9 mouse cellular contexts compared by ENCODE assay signal in the genomic region with DNA sequence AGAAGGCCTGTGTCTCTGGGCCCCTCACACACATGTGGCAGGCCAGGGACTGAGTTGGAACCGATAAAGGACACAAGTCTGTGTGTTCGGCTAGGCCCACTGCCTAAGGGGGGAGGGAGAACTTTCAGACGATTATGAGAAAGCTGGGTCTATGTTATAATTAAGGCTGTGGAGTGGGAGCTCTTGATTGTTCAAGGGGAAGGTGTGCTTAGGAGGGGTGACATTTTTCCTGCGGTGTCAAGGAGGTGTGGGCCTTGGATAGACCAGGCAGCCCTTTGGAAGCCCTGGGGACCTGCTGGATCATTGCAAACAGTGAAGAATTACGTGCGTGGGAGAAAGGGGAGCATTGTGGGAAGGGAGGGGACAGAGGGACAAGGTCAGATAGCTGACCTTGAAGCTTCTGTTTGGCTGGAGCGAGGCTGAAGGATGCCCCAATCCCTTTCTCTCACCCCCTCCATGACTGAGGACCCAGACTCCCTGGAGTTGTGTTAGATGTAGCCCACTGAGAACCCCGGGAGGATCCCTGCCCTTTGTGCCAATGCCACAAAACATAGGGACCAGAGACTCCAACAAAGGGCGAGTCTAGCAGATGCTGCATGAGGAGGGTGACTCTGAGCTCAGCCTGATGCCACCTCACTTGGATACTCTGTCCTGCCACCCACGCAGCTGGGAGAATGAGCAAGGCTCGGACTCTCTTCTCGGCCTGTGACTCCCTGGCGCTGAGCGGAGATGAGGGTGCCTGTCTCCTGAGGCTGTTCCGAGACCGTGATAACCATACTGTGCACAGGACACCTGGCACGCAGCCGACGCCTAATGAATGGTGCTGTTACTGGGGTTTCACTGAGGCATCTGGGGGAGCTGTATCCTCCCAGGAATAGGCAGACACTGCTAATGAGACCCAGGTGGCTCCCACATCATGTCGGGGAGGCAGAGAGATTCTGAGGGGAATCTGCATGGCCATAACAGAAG. TPM values are rescaled to one million over a fixed set of nuclear protein-coding genes. Genes with fewer than 3 reads are reported as not detected.
DNase-seq lines count a peak whose midpoint lies in the region; ATAC-seq lines count a peak whose summit lies in the region.
"Had no signal": no experiment of that assay in that cellular context is flagged by ENCODE, and none has a peak within 500 bp of the region (broad histone marks: within the 10 kb centered on the region; RNA-seq: fewer than 3 reads in every experiment).

No protein-coding gene starts in this region.

- no peak overlapping the region for H3K4me3 ChIP-seq in forebrain, embryonic 10.5 days
- H3K4me3 ChIP-seq in forebrain, embryonic 11.5 days (ENCODE audit: low read depth, low read length), result no peak overlapping the region
- no peak overlapping the region for H3K4me3 ChIP-seq in forebrain, embryonic 16.5 days (replicated peaks; ENCODE audit: low read length)

- ATAC-seq in forebrain, embryonic 11.5 days (replicated peaks; ENCODE audit: low FRiP score), result no peak
- ATAC-seq in forebrain, embryonic 16.5 days, result peak; percentile 24
- no peak for ATAC-seq in erythroid progenitor cell, adult 5-6 weeks (replicated peaks; ENCODE audit: low FRiP score, poor library complexity, severe bottlenecking)

- H3K9me3 ChIP-seq in forebrain, embryonic 10.5 days, result no peaks in the 10 kb centered on the region
- no peaks in the 10 kb centered on the region for H3K9me3 ChIP-seq in forebrain, embryonic 11.5 days (ENCODE audit: control insufficient read depth, low read length)
- H3K9me3 ChIP-seq in forebrain, embryonic 16.5 days (ENCODE audit: control insufficient read depth, low read length), result no peaks in the 10 kb centered on the region

- H3K9ac ChIP-seq in forebrain, embryonic 11.5 days (ENCODE audit: low read length), result no peak overlapping the region
- no peak overlapping the region; the same call in 1 of the 2 replicates for H3K9ac ChIP-seq in forebrain, embryonic 16.5 days (replicated peaks; ENCODE audit: low read depth, low read length)

- H3K27ac ChIP-seq in forebrain, embryonic 10.5 days, result peak overlapping the region; percentile 72
- H3K27ac ChIP-seq in forebrain, embryonic 11.5 days (ENCODE audit: low read depth, low read length), result no peak overlapping the region
- H3K27ac ChIP-seq in forebrain, embryonic 16.5 days (ENCODE audit: low read length), result peak overlapping the region; percentile 51

- no peak overlapping the region for H3K4me2 ChIP-seq in forebrain, embryonic 11.5 days (ENCODE audit: low read depth, low read length, severe bottlenecking)
- no peak overlapping the region for H3K4me2 ChIP-seq in forebrain, embryonic 16.5 days (ENCODE audit: low read length)

- no peak for DNase-seq in forebrain, embryonic 10.5 days (ENCODE audit: extremely low spot score, low spot score)
- no peak for DNase-seq in forebrain, embryonic 11.5 days (ENCODE audit: low spot score)
- peak; percentile 28 for DNase-seq in adrenal gland, adult 8-10 months
- peak; percentile 61 to 62 for DNase-seq in layer of hippocampus, postnatal 10 days (ENCODE audit: low spot score in 2 of 2)
- DNase-seq in right cerebral cortex, adult 2 months (ENCODE audit: low spot score in 2 of 2), result peak; percentile 62 to 63
- DNase-seq in T-cell, adult 2 months (ENCODE audit: low spot score), result no peak

- 76% methylated on average over 20 of the region's 20 CpGs for WGBS in forebrain, embryonic 10.5 days
- 75% methylated on average over 20 of the region's 20 CpGs for WGBS in forebrain, embryonic 11.5 days
- WGBS in forebrain, embryonic 16.5 days, result 51% methylated on average over 20 of the region's 20 CpGs

- H3K36me3 ChIP-seq in forebrain, embryonic 10.5 days (replicated peaks), result no peaks in the 10 kb centered on the region
- no peaks in the 10 kb centered on the region for H3K36me3 ChIP-seq in forebrain, embryonic 11.5 days (ENCODE audit: control insufficient read depth, insufficient read depth, low read length)
- H3K36me3 ChIP-seq in forebrain, embryonic 16.5 days (ENCODE audit: control insufficient read depth, insufficient read depth), result no peaks in the 10 kb centered on the region

- peaks cover 68% of the 10 kb centered on the region for H3K4me1 ChIP-seq in forebrain, embryonic 10.5 days
- no peaks in the 10 kb centered on the region for H3K4me1 ChIP-seq in forebrain, embryonic 11.5 days (replicated peaks; ENCODE audit: control insufficient read depth, insufficient read depth, low read length)
- peaks cover 22% of the 10 kb centered on the region for H3K4me1 ChIP-seq in forebrain, embryonic 16.5 days (replicated peaks; ENCODE audit: control insufficient read depth, insufficient read depth, low read length)

- peaks cover 34% of the 10 kb centered on the region for H3K27me3 ChIP-seq in forebrain, embryonic 10.5 days (ENCODE audit: poor library complexity, severe bottlenecking)
- no peaks in the 10 kb centered on the region for H3K27me3 ChIP-seq in forebrain, embryonic 11.5 days (ENCODE audit: control insufficient read depth, insufficient read depth, low read length)
- H3K27me3 ChIP-seq in forebrain, embryonic 16.5 days (replicated peaks; ENCODE audit: control insufficient read depth, insufficient read depth, low read length), result no peaks in the 10 kb centered on the region

RNA-seq across cellular contexts. Expression of a gene that starts 26.4 kb away (rescaled TPM):
- polyA plus RNA-seq in forebrain, embryonic 10.5 days (2016; fragmentation: Nextera tagmentation; extraction: Ambion mirVana), result 0.32 and 0.44 TPM in 2 replicates
- 0.21 and 0.95 TPM in 2 replicates for polyA plus RNA-seq in forebrain, embryonic 11.5 days (2014; fragmentation: Nextera tagmentation; extraction: Ambion mirVana)
- 10 to 100 TPM; 33.7 to 54.7 (median 43.2) TPM for total RNA-seq in adrenal gland, adult 8-10 months (2022)
- polyA plus RNA-seq in forebrain, embryonic 16.5 days (2015; fragmentation: Nextera tagmentation; extraction: Ambion mirVana), result 20.8 and 29.8 TPM in 2 replicates
- 100 to 1,000 TPM in 1 of 2 experiments, 10 to 100 TPM in 1; 98.1 to 101 TPM for total RNA-seq in layer of hippocampus, postnatal 10 days (2021)
- not detected in 2 replicates for total RNA-seq in erythroid progenitor cell, adult 5-6 weeks (2015; ENCODE audit: low replicate concordance)
- total RNA-seq in erythroid progenitor cell, adult 5-6 weeks (2017; ENCODE audit: low replicate concordance), result 0.38 TPM in 1 of 2 replicates, not detected in the other
- polyA plus RNA-seq: liver, adult 2 months had no signal

RNA-seq across cellular contexts. Expression of a gene that starts 27.0 kb away (rescaled TPM):
- polyA plus RNA-seq in forebrain, embryonic 10.5 days (2016; fragmentation: Nextera tagmentation; extraction: Ambion mirVana), result 19.6 and 20.5 TPM in 2 replicates
- 20.0 and 21.5 TPM in 2 replicates for polyA plus RNA-seq in forebrain, embryonic 11.5 days (2014; fragmentation: Nextera tagmentation; extraction: Ambion mirVana)
- total RNA-seq in adrenal gland, adult 8-10 months (2022), result 1 to 10 TPM; 5.2 to 8.1 (median 7.1) TPM
- 23.5 and 24.4 TPM in 2 replicates for polyA plus RNA-seq in forebrain, embryonic 16.5 days (2015; fragmentation: Nextera tagmentation; extraction: Ambion mirVana)
- total RNA-seq in layer of hippocampus, postnatal 10 days (2021), result 1 to 10 TPM; 5.1 to 5.5 TPM
- total RNA-seq in erythroid progenitor cell, adult 5-6 weeks (2015; ENCODE audit: low replicate concordance), result 1.3 and 1.4 TPM in 2 replicates
- 0.51 and 1.3 TPM in 2 replicates for total RNA-seq in erythroid progenitor cell, adult 5-6 weeks (2017; ENCODE audit: low replicate concordance)

RNA-seq across cellular contexts. Expression of a gene that starts 44.0 kb away (rescaled TPM):
- 10.9 and 13.7 TPM in 2 replicates for polyA plus RNA-seq in forebrain, embryonic 10.5 days (2016; fragmentation: Nextera tagmentation; extraction: Ambion mirVana)
- 12.0 and 12.2 TPM in 2 replicates for polyA plus RNA-seq in forebrain, embryonic 11.5 days (2014; fragmentation: Nextera tagmentation; extraction: Ambion mirVana)
- 10 to 100 TPM; 20.2 to 54.8 (median 28.3) TPM for total RNA-seq in adrenal gland, adult 8-10 months (2022)
- polyA plus RNA-seq in forebrain, embryonic 16.5 days (2015; fragmentation: Nextera tagmentation; extraction: Ambion mirVana), result 12.5 and 12.7 TPM in 2 replicates
- 10 to 100 TPM; 32.5 to 38.1 TPM for total RNA-seq in layer of hippocampus, postnatal 10 days (2021)
- 0.84 TPM in 1 of 2 replicates, not detected in the other for total RNA-seq in erythroid progenitor cell, adult 5-6 weeks (2015; ENCODE audit: low replicate concordance)
- total RNA-seq in erythroid progenitor cell, adult 5-6 weeks (2017; ENCODE audit: low replicate concordance), result not detected in 2 replicates

Comparison
In these comparisons a context has a peak if more than half of its experiments do, and no peak if none do; other contexts are left out.
1. DNase-seq: peak in adrenal gland, adult 8-10 months (single experiment), layer of hippocampus, postnatal 10 days (2 of 2) and right cerebral cortex, adult 2 months (2 of 2); none in forebrain, embryonic 10.5 days (single experiment), forebrain, embryonic 11.5 days (single experiment) and T-cell, adult 2 months (single experiment).
2. RNA of a gene that starts 26.4 kb away (total RNA-seq): 98.1 to 101 TPM in layer of hippocampus, postnatal 10 days and 33.7 to 54.7 TPM in adrenal gland, adult 8-10 months; 0.38 TPM in erythroid progenitor cell, adult 5-6 weeks; every median in the first group is over 10 times any median in the second.
3. RNA of a gene that starts 44.0 kb away (total RNA-seq): 32.5 to 38.1 TPM in layer of hippocampus, postnatal 10 days and 20.2 to 54.8 TPM in adrenal gland, adult 8-10 months; 0.84 TPM in erythroid progenitor cell, adult 5-6 weeks; every median in the first group is over 10 times any median in the second.